Mouse (Mus musculus) kidney, embryonic 15.5 days (tissue): Measurements from ENCODE around the gene Ptprq. TPM values are rescaled to one million over a fixed set of nuclear protein-coding genes. Genes with fewer than 3 reads are reported as not detected.
A peak's percentile ranks its signal among the peaks of the same experiment; 100 is the strongest.

Experiments used
- ATAC-seq: fragments of 200-750 bp; cut with Nextera tagmentation; replicated peaks from 2 replicates; pipeline ENCODE4 v1.8.0; 2017; ENCODE audit warnings: moderate TSS enrichment; ENCODE audit not compliant: low FRiP score
- H3K27ac ChIP-seq: fragments of 300-500 bp; sonication (generic); 2 replicates; pipeline ENCODE4 v1.5.1; 2015; ENCODE audit warnings: mild to moderate bottlenecking, inconsistent platforms
- H3K27me3 ChIP-seq: fragments of 300-500 bp; sonication (generic); 2 replicates; pipeline ENCODE4 v1.6.1; 2015; ENCODE audit warnings: inconsistent platforms
- H3K36me3 ChIP-seq: fragments of 300-500 bp; sonication (generic); 2 replicates; pipeline ENCODE4 v1.6.1; 2015; ENCODE audit warnings: inconsistent platforms
- H3K4me1 ChIP-seq: fragments of 300-500 bp; sonication (generic); 2 replicates; pipeline ENCODE4 v1.6.1; 2015; ENCODE audit warnings: inconsistent platforms
- H3K4me2 ChIP-seq: fragments of 300-500 bp; sonication (generic); 2 replicates; pipeline ENCODE4 v1.6.1; 2015; ENCODE audit warnings: moderate library complexity, mild to moderate bottlenecking, inconsistent platforms
- H3K4me3 ChIP-seq: fragments of 300-500 bp; sonication (generic); replicated peaks from 2 replicates; pipeline ENCODE4 v1.5.1; 2015; ENCODE audit warnings: mild to moderate bottlenecking, inconsistent platforms
- H3K9ac ChIP-seq: fragments of 300-500 bp; sonication (generic); 2 replicates; pipeline ENCODE4 v1.6.1; 2015; ENCODE audit warnings: mild to moderate bottlenecking, inconsistent platforms
- H3K9me3 ChIP-seq: fragments of 300-500 bp; sonication (generic); replicated peaks from 2 replicates; pipeline ENCODE4 v1.6.1; 2016; ENCODE audit warnings: inconsistent platforms
- WGBS: fragments of 180-500 bp; shearing (Covaris S2); methylation state at CpG from one replicate; pipeline ENCODE4 v1.1.7; 2015; ENCODE audit warnings: mixed read lengths; 5-methylcytosine and 5-hydroxymethylcytosine counted together
- polyA plus RNA-seq: library from polyadenylated mRNA; unstranded; fragments of >200 nt; fragmentation: Nextera tagmentation; extraction: Ambion mirVana; gene quantifications from 2 replicates; pipeline ENCODE4 v1.2.1, GENCODE M21; 2015

The Ptprq gene
- polyA plus RNA-seq, 1 experiment from 2014 or later: 0.01 TPM

GRCm38 (mm10) chr10:107506397-107506796 is 213.5 kb downstream of the Ptprq start:
- Histone ChIP-seq H3K4me2 (no peak overlapping the region), H3K4me1 (no peaks in the 10 kb centered on the region), H3K36me3 (no peaks in the 10 kb centered on the region), H3K4me3 (no peak overlapping the region), H3K27me3 (no peaks in the 10 kb centered on the region), H3K27ac (no peak overlapping the region), H3K9ac (no peak overlapping the region), H3K9me3 (no peaks in the 10 kb centered on the region)
- 83% methylated on average over 2 of the region's 2 CpGs for WGBS
- ATAC-seq: no peak

- ATAC-seq: no peak
- Histone ChIP-seq H3K9me3 (no peaks in the 10 kb centered on the region), H3K36me3 (no peaks in the 10 kb centered on the region), H3K4me3 (no peak overlapping the region), H3K27me3 (no peaks in the 10 kb centered on the region), H3K4me1 (no peaks in the 10 kb centered on the region), H3K27ac (no peak overlapping the region), H3K4me2 (no peak overlapping the region), H3K9ac (no peak overlapping the region)
- 68% methylated on average over 4 of the region's 4 CpGs for WGBS
Measured at GRCm38 (mm10) chr10:107503430-107503829, 216.4 kb downstream of the Ptprq start.

- no peaks in the 10 kb centered on the region for H3K4me1 ChIP-seq
- no peak overlapping the region for H3K9ac ChIP-seq
- H3K27ac ChIP-seq: no peak overlapping the region
- H3K4me2 ChIP-seq: no peak overlapping the region
- H3K9me3 ChIP-seq: no peaks in the 10 kb centered on the region
- WGBS: 88% methylated on average over 7 of the region's 7 CpGs
- no peaks in the 10 kb centered on the region for H3K36me3 ChIP-seq
- H3K27me3 ChIP-seq: no peaks in the 10 kb centered on the region
- H3K4me3 ChIP-seq: no peak overlapping the region
- no peak for ATAC-seq
Measured at GRCm38 (mm10) chr10:107502193-107502592, 217.7 kb downstream of the Ptprq start.

GRCm38 (mm10) chr10:107499656-107500055 is 220.2 kb downstream of the Ptprq start:
- WGBS: 84% methylated on average over 7 of the region's 7 CpGs
- ATAC-seq: no peak
- Histone ChIP-seq H3K36me3 (no peaks in the 10 kb centered on the region), H3K4me1 (no peaks in the 10 kb centered on the region), H3K4me3 (no peak overlapping the region), H3K27ac (no peak overlapping the region), H3K4me2 (no peak overlapping the region), H3K27me3 (peaks cover 5% of the 10 kb centered on the region; the same call in 1 of the 2 replicates), H3K9me3 (no peaks in the 10 kb centered on the region), H3K9ac (no peak overlapping the region)

- ATAC-seq: no peak
- Histone ChIP-seq H3K9ac (no peak overlapping the region), H3K4me2 (no peak overlapping the region), H3K4me3 (no peak overlapping the region), H3K36me3 (no peaks in the 10 kb centered on the region), H3K9me3 (no peaks in the 10 kb centered on the region), H3K4me1 (0 out of 2 replicates have a peak, but pooled peaks cover 8% of the 10 kb centered on the region), H3K27me3 (peaks cover 18% of the 10 kb centered on the region), H3K27ac (no peak overlapping the region)
- WGBS: 96% methylated on average over 1 of the region's 1 CpGs
Measured at GRCm38 (mm10) chr10:107496402-107496801, 223.4 kb downstream of the Ptprq start.

GRCm38 (mm10) chr10:107494568-107494967 is 225.3 kb downstream of the Ptprq start, which contains the start of gene Myf6:
TSS of gene Myf6 (minus strand) at chr10:107494737.
- peak within 1 kb of the TSS; percentile 31; the same call in 1 of the 2 replicates for H3K4me3 ChIP-seq

GRCm38 (mm10) chr10:107493580-107494474 is 226.0 kb downstream of the Ptprq start:
- Histone ChIP-seq H3K4me1 (0 out of 2 replicates have a peak, but pooled peaks cover 8% of the 10 kb centered on the region), H3K9me3 (no peaks in the 10 kb centered on the region), H3K4me3 (peak overlapping the region; percentile 31), H3K27ac (no peak overlapping the region), H3K36me3 (no peaks in the 10 kb centered on the region), H3K27me3 (peaks cover 30% of the 10 kb centered on the region), H3K9ac (no peak overlapping the region), H3K4me2 (peak overlapping the region; percentile 53)
- 43% methylated on average over 20 of the region's 20 CpGs for WGBS
- peak; percentile 59 for ATAC-seq

More at GRCm38 (mm10) chr10:107494568-107494967, 225.3 kb downstream of the Ptprq start, which contains the start of gene Myf6:
- no peaks in the 10 kb centered on the region for H3K36me3 ChIP-seq
- H3K9me3 ChIP-seq: no peaks in the 10 kb centered on the region
- H3K9ac ChIP-seq: no peak within 1 kb of the TSS
- peaks cover 24% of the 10 kb centered on the region for H3K27me3 ChIP-seq
- ATAC-seq: no peak
- H3K4me2 ChIP-seq: peak within 1 kb of the TSS; percentile 53
- 63% methylated on average over 6 of the region's 6 CpGs for WGBS
- H3K27ac ChIP-seq: no peak within 1 kb of the TSS
- H3K4me1 ChIP-seq: 0 out of 2 replicates have a peak, but pooled peaks cover 8% of the 10 kb centered on the region

- no peaks in the 10 kb centered on the region for H3K36me3 ChIP-seq
- no peak overlapping the region for H3K27ac ChIP-seq
- no peaks in the 10 kb centered on the region for H3K9me3 ChIP-seq
- H3K4me3 ChIP-seq: peak overlapping the region; percentile 31
- WGBS: 41% methylated on average over 18 of the region's 18 CpGs
- ATAC-seq: peak; percentile 35; the same call in 1 of the 2 replicates
- peak overlapping the region; percentile 53 for H3K4me2 ChIP-seq
- no peak overlapping the region for H3K9ac ChIP-seq
- H3K4me1 ChIP-seq: 0 out of 2 replicates have a peak, but pooled peaks cover 8% of the 10 kb centered on the region
- peaks cover 37% of the 10 kb centered on the region for H3K27me3 ChIP-seq
Measured at GRCm38 (mm10) chr10:107492867-107493579, 226.8 kb downstream of the Ptprq start.

GRCm38 (mm10) chr10:107488654-107489315 is 231.1 kb downstream of the Ptprq start:
- no peaks in the 10 kb centered on the region for H3K9me3 ChIP-seq
- peak; percentile 63; the same call in 1 of the 2 replicates for ATAC-seq
- no peaks in the 10 kb centered on the region for H3K36me3 ChIP-seq
- 24% methylated on average over 12 of the region's 12 CpGs for WGBS
- peaks cover 50% of the 10 kb centered on the region for H3K27me3 ChIP-seq
- no peak overlapping the region for H3K27ac ChIP-seq
- no peak overlapping the region for H3K9ac ChIP-seq
- 0 out of 2 replicates have a peak, but pooled peaks cover 6% of the 10 kb centered on the region for H3K4me1 ChIP-seq
- peak overlapping the region; percentile 31; the same call in 1 of the 2 replicates for H3K4me2 ChIP-seq
- no peak overlapping the region for H3K4me3 ChIP-seq

GRCm38 (mm10) chr10:107486770-107487169 is 233.1 kb downstream of the Ptprq start:
- no peak overlapping the region for H3K4me2 ChIP-seq

GRCm38 (mm10) chr10:107485870-107486269 is 234.0 kb downstream of the Ptprq start, which contains the start of gene Myf5:
TSS of gene Myf5 (minus strand) at chr10:107486134.
- Histone ChIP-seq H3K27ac (no peak within 1 kb of the TSS), H3K4me2 (no peak within 1 kb of the TSS), H3K27me3 (peaks cover 42% of the 10 kb centered on the region), H3K4me3 (no peak within 1 kb of the TSS), H3K36me3 (no peaks in the 10 kb centered on the region), H3K9ac (no peak within 1 kb of the TSS), H3K9me3 (no peaks in the 10 kb centered on the region), H3K4me1 (no peaks in the 10 kb centered on the region)
- WGBS: 38% methylated on average over 8 of the region's 8 CpGs
- no peak for ATAC-seq

More at GRCm38 (mm10) chr10:107486770-107487169, 233.1 kb downstream of the Ptprq start:
- WGBS: 25% methylated on average over 12 of the region's 12 CpGs
- Histone ChIP-seq H3K9ac (no peak overlapping the region), H3K4me3 (no peak overlapping the region), H3K36me3 (no peaks in the 10 kb centered on the region), H3K27me3 (peaks cover 48% of the 10 kb centered on the region), H3K4me1 (no peaks in the 10 kb centered on the region), H3K9me3 (no peaks in the 10 kb centered on the region), H3K27ac (no peak overlapping the region)
- 0 out of 2 replicates have a peak, but pooled peaks have one; percentile 23 for ATAC-seq
